Mouse (Mus musculus): ENCODE results near the gene Cox8a. TPM values are rescaled to one million over a fixed set of nuclear protein-coding genes. Genes with fewer than 3 reads are reported as not detected.

Gene Cox8a
- total and polyA plus RNA-seq, 3 experiments, result 745 to 1,213 TPM; not detected in 1

- Histone ChIP-seq H3K9me3 (replicated peaks; ENCODE audit: insufficient read depth, low read length) (no peaks in the 10 kb centered on the region), H3K27me3 (ENCODE audit: control insufficient read depth in 1 of 2, insufficient read depth in 2 of 2, low read length in 2 of 2) (no peaks in the 10 kb centered on the region), H3K36me3 (ENCODE audit: control insufficient read depth in 1 of 2, insufficient read depth in 2 of 2, low read length in 2 of 2) (no peaks in the 10 kb centered on the region), H3K4me1 (ENCODE audit: control insufficient read depth in 1 of 2, insufficient read depth in 2 of 2, low read length in 2 of 2) (no peaks in the 10 kb centered on the region), H3K27ac (ENCODE audit: control insufficient read depth, low read depth, low read length) (no peak overlapping the region), H3K79me2 (ENCODE audit: control insufficient read depth, insufficient read depth, low read length, poor library complexity) (no peaks in the 10 kb centered on the region), H3K4me3 (ENCODE audit: control insufficient read depth in 1 of 2, insufficient read depth in 1 of 2, low read depth in 2 of 2, low read length in 2 of 2) (no peak overlapping the region), H3K9ac (ENCODE audit: control insufficient read depth, low read depth, low read length, poor library complexity, severe bottlenecking) (no peak overlapping the region)
- DNase-seq (ENCODE audit: low read depth, low spot score), result no peak
- TF ChIP-seq RCOR1 (IDR thresholded peaks at IDR 0.05; ENCODE audit: low read depth, low read length), result no peak
- no peak for TF ChIP-seq CTCF (IDR thresholded peaks at IDR 0.05 in 2 of 3, conservative IDR thresholded peaks at IDR 0.05 in 1 of 3; ENCODE audit: control insufficient read depth in 1 of 3, insufficient read depth in 1 of 3, low read depth in 2 of 3, low read length in 3 of 3, poor library complexity in 1 of 3, severe bottlenecking in 1 of 3)
- TF ChIP-seq HCFC1 (IDR thresholded peaks at IDR 0.05; ENCODE audit: low read depth, low read length), result no peak
- TF ChIP-seq KAT2A (conservative IDR thresholded peaks at IDR 0.05; ENCODE audit: low read depth, low read length), result no peak
- TF ChIP-seq GABPA (IDR thresholded peaks at IDR 0.05; ENCODE audit: low read depth, low read length), result no peak
- no peak for TF ChIP-seq CHD1 (IDR thresholded peaks at IDR 0.05; ENCODE audit: low read depth, low read length)
- TF ChIP-seq ETS1 (IDR thresholded peaks at IDR 0.05; ENCODE audit: low read depth, low read length), result no peak
- TF ChIP-seq E2F4 (IDR thresholded peaks at IDR 0.05; ENCODE audit: borderline replicate concordance, low read depth, low read length), result no peak
- TF ChIP-seq ZMIZ1 (IDR thresholded peaks at IDR 0.05; ENCODE audit: low read depth, low read length), result no peak
- no peak for TF ChIP-seq MAFK (IDR thresholded peaks at IDR 0.05; ENCODE audit: borderline replicate concordance, low read depth, low read length)
- no peak for TF ChIP-seq ZC3H11A (IDR thresholded peaks at IDR 0.05; ENCODE audit: low read depth, low read length)
- TF ChIP-seq MXI1 (IDR thresholded peaks at IDR 0.05; ENCODE audit: low read depth, low read length), result no peak
- no peak for TF ChIP-seq NRF1 (IDR thresholded peaks at IDR 0.05; ENCODE audit: insufficient read depth, low read depth, low read length, poor library complexity, severe bottlenecking)
- no peak for TF ChIP-seq TAL1 (IDR thresholded peaks at IDR 0.05; ENCODE audit: low read length)
- TF ChIP-seq NELFE (IDR thresholded peaks at IDR 0.05; ENCODE audit: low read depth, low read length), result no peak
- no peak for TF ChIP-seq SMC3 (IDR thresholded peaks at IDR 0.05; ENCODE audit: low read depth, low read length)
Measured at GRCm38 (mm10) chr19:7178841-7179452, 38.5 kb downstream of the Cox8a start.

GRCm38 (mm10) chr19:7177804-7178511 lies 39.5 kb downstream of the Cox8a start:
- TF ChIP-seq RCOR1 (IDR thresholded peaks at IDR 0.05; ENCODE audit: low read depth, low read length) (no peak), SMC3 (IDR thresholded peaks at IDR 0.05; ENCODE audit: low read depth, low read length) (no peak), HCFC1 (IDR thresholded peaks at IDR 0.05; ENCODE audit: low read depth, low read length) (no peak), MYC (IDR thresholded peaks at IDR 0.05; ENCODE audit: low read depth, low read length) (no peak), KAT2A (conservative IDR thresholded peaks at IDR 0.05; ENCODE audit: low read depth, low read length) (no peak), MAZ (IDR thresholded peaks at IDR 0.05; ENCODE audit: low read depth, low read length) (no peak), RAD21 (IDR thresholded peaks at IDR 0.05; ENCODE audit: low read depth, low read length) (no peak), BHLHE40 (IDR thresholded peaks at IDR 0.05; ENCODE audit: borderline replicate concordance, low read depth, low read length) (no peak), TCF12 (IDR thresholded peaks at IDR 0.05; ENCODE audit: low read depth, low read length) (no peak), MAX (IDR thresholded peaks at IDR 0.05; ENCODE audit: low read length) (no peak), MAFK (IDR thresholded peaks at IDR 0.05; ENCODE audit: borderline replicate concordance, low read depth, low read length) (no peak), UBTF (IDR thresholded peaks at IDR 0.05; ENCODE audit: borderline replicate concordance, insufficient read depth, low read depth, low read length) (no peak), E2F4 (IDR thresholded peaks at IDR 0.05; ENCODE audit: borderline replicate concordance, low read depth, low read length) (no peak), MYB (IDR thresholded peaks at IDR 0.05; ENCODE audit: low read depth, low read length) (no peak), ZNF384 (IDR thresholded peaks at IDR 0.05; ENCODE audit: low read depth, low read length) (no peak), CTCF (IDR thresholded peaks at IDR 0.05 in 2 of 3, conservative IDR thresholded peaks at IDR 0.05 in 1 of 3; ENCODE audit: control insufficient read depth in 1 of 3, insufficient read depth in 1 of 3, low read depth in 2 of 3, low read length in 3 of 3, poor library complexity in 1 of 3, severe bottlenecking in 1 of 3) (no peak), ZKSCAN1 (IDR thresholded peaks at IDR 0.05; ENCODE audit: low read depth, low read length) (no peak), JUND (IDR thresholded peaks at IDR 0.05; ENCODE audit: low read depth, low read length) (no peak)
- H3K27me3 ChIP-seq (ENCODE audit: control insufficient read depth in 1 of 2, insufficient read depth in 2 of 2, low read length in 2 of 2), result no peaks in the 10 kb centered on the region

More at GRCm38 (mm10) chr19:7177804-7178511, 39.5 kb downstream of the Cox8a start:
- no peak overlapping the region for H3K9ac ChIP-seq (ENCODE audit: control insufficient read depth, low read depth, low read length, poor library complexity, severe bottlenecking)
- H3K4me1 ChIP-seq (ENCODE audit: control insufficient read depth in 1 of 2, insufficient read depth in 2 of 2, low read length in 2 of 2), result no peaks in the 10 kb centered on the region
- no peaks in the 10 kb centered on the region for H3K36me3 ChIP-seq (ENCODE audit: control insufficient read depth in 1 of 2, insufficient read depth in 2 of 2, low read length in 2 of 2)
- DNase-seq (ENCODE audit: low read depth, low spot score), result no peak
- no peaks in the 10 kb centered on the region for H3K79me2 ChIP-seq (ENCODE audit: control insufficient read depth, insufficient read depth, low read length, poor library complexity)
- H3K4me3 ChIP-seq (ENCODE audit: control insufficient read depth in 1 of 2, insufficient read depth in 1 of 2, low read depth in 2 of 2, low read length in 2 of 2), result no peak overlapping the region
- no peaks in the 10 kb centered on the region for H3K9me3 ChIP-seq (replicated peaks; ENCODE audit: insufficient read depth, low read length)
- no peak overlapping the region for H3K27ac ChIP-seq (ENCODE audit: control insufficient read depth, low read depth, low read length)

Data from MEL (cell line).